Mouse (Mus musculus): Measurements from ENCODE around the gene Vmn1r41. TPM values are rescaled to one million over a fixed set of nuclear protein-coding genes. Genes with fewer than 3 reads are reported as not detected.

Gene Vmn1r41
- polyA plus RNA-seq (2015; fragmentation: Nextera tagmentation; extraction: Ambion mirVana): not detected in 2 replicates

DNA sequence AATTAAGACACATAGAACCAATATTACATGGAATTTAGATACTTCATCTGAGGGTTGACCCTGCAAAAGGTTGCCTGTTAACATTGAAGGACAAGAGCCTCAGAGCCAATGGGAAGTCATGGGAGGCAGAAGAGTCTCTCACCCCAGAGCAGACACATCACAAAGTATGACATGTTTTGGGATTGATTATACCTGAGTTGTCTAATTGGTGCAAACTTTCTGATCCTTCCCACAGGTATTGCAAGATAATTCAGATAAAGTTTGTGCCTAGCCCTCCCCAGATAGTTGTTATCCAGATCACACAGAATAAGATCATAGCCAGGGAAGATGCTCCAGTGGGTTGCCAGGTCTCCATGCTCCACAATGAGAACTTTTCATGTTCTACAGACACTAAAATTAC, at the start of gene Vmn1r41:
Gene Vmn1r41, plus strand, starts transcription at position 301 of the 400 bp plus-strand sequence.
- no peaks in the 10 kb centered on the region; the same call in 1 of the 2 replicates for H3K9me3 ChIP-seq
- no peaks in the 10 kb centered on the region for H3K4me1 ChIP-seq (replicated peaks)
- no peak within 1 kb of the TSS for H3K4me3 ChIP-seq
- H3K36me3 ChIP-seq: no peaks in the 10 kb centered on the region
- ATAC-seq (ENCODE audit: low FRiP score): no peak
- no peaks in the 10 kb centered on the region for H3K27me3 ChIP-seq
- H3K4me2 ChIP-seq: no peak within 1 kb of the TSS
- H3K9ac ChIP-seq: no peak within 1 kb of the TSS
- H3K27ac ChIP-seq: no peak within 1 kb of the TSS

DNA sequence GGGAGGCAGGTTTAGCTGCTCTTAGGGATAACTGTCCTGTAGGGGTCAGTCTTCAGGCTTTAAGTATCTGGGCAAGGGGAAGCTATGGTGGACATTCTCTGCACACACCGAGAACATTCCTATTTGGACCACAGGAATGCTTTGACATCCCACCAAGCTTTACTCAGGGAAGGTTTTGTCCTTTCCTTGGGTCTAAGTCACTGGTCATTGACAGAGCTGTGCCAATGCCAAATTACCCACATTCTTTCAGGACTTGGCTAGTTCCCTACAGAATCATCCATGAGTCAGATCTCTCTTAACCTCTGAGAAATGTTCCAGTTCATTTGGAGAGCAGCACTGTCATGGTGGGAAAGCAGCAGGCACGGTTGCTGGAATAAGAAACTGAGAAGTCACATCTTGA, 33.9 kb upstream of the Vmn1r41 start:
- H3K4me2 ChIP-seq: no peak overlapping the region
- 0 out of 2 replicates have a peak, but pooled peaks cover 2% of the 10 kb centered on the region for H3K9me3 ChIP-seq
- H3K9ac ChIP-seq: no peak overlapping the region
- no peaks in the 10 kb centered on the region for H3K27me3 ChIP-seq
- no peaks in the 10 kb centered on the region for H3K4me1 ChIP-seq (replicated peaks)
- H3K27ac ChIP-seq: no peak overlapping the region
- ATAC-seq (ENCODE audit: low FRiP score): no peak
- WGBS: 72% methylated on average over 2 of the region's 2 CpGs
- H3K36me3 ChIP-seq: no peaks in the 10 kb centered on the region
- H3K4me3 ChIP-seq: no peak overlapping the region

DNA sequence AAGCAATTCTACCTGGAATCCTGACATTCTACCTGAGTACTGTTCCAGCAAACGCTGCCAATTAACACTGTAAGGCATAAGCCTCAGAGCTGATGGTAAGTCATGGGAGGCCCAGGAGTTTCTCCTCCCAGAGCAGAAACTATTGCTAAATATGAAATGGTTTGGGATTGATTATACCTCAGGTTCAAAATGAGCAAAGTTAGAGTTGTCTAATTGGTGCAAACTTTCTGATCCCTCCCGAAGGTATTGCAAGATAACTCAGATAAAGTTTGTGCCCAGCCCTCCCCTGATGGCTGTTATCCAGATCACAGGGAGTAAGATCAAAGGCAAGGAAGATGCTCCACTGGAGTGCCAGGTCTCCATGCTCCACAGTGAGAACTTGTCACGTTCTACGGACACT, 33.3 kb upstream of the Vmn1r41 start, which contains the start of gene Vmn1r40:
Gene Vmn1r40, plus strand, starts transcription at position 301 of the 400 bp plus-strand sequence.
- WGBS: 83% methylated on average over 4 of the region's 4 CpGs
- H3K4me3 ChIP-seq: no peak within 1 kb of the TSS
- no peak within 1 kb of the TSS for H3K9ac ChIP-seq
- H3K27me3 ChIP-seq: no peaks in the 10 kb centered on the region
- no peak within 1 kb of the TSS for H3K4me2 ChIP-seq
- 0 out of 2 replicates have a peak, but pooled peaks cover 2% of the 10 kb centered on the region for H3K9me3 ChIP-seq
- ATAC-seq (ENCODE audit: low FRiP score): no peak
- no peaks in the 10 kb centered on the region for H3K36me3 ChIP-seq
- H3K4me1 ChIP-seq (replicated peaks): no peaks in the 10 kb centered on the region
- H3K27ac ChIP-seq: no peak within 1 kb of the TSS

DNA sequence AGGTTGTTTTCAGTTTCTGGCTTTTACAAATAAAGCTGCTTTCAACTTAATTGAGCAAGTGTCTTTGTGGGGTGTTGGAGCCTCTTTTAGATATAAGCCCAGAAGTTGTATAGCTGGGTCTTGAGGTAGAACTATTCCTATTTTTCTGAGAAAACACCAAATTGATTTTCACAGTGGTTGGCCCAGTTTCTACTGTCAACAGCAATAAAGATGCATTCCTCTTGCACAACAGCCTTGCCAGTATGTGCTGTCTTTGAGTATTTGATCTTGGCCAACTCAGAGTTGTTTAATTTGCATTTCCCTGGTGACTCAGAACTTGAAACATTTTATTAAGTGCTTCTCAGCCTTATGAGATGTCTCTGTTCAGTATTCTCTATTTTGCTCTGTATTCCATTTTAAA, 22.5 kb upstream of the Vmn1r41 start:
- no peaks in the 10 kb centered on the region for H3K9me3 ChIP-seq
- no peaks in the 10 kb centered on the region for H3K27me3 ChIP-seq
- H3K4me2 ChIP-seq: no peak overlapping the region
- no peak overlapping the region for H3K9ac ChIP-seq
- H3K4me1 ChIP-seq (replicated peaks): no peaks in the 10 kb centered on the region
- ATAC-seq (ENCODE audit: low FRiP score): no peak
- no peak overlapping the region for H3K4me3 ChIP-seq
- H3K27ac ChIP-seq: no peak overlapping the region
- no peaks in the 10 kb centered on the region for H3K36me3 ChIP-seq

DNA sequence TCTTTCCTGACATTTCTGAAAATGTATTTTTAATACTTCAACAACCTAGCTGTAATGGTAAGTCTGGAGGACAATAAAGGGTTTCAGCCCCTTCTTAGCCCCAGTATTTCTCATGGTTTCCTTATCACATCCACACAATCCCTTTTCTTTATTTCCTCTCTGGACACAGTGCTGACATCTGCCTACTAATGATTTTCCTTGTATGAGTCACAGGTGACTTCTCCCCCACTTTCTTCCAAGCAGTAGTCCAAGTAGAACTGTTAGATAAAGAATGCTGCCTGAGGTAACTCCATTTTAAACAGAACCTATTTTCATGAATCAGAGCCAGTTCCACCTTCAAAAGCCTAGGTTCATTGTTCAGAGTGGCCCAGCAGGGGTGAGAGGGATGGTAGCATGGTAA, 2.2 kb downstream of the Vmn1r41 start:
- Histone ChIP-seq H3K4me3 (no peak overlapping the region), H3K36me3 (no peaks in the 10 kb centered on the region), H3K9me3 (no peaks in the 10 kb centered on the region; the same call in 1 of the 2 replicates), H3K4me2 (no peak overlapping the region), H3K4me1 (replicated peaks) (no peaks in the 10 kb centered on the region), H3K9ac (no peak overlapping the region), H3K27me3 (no peaks in the 10 kb centered on the region), H3K27ac (no peak overlapping the region)
- no peak for ATAC-seq (ENCODE audit: low FRiP score)

DNA sequence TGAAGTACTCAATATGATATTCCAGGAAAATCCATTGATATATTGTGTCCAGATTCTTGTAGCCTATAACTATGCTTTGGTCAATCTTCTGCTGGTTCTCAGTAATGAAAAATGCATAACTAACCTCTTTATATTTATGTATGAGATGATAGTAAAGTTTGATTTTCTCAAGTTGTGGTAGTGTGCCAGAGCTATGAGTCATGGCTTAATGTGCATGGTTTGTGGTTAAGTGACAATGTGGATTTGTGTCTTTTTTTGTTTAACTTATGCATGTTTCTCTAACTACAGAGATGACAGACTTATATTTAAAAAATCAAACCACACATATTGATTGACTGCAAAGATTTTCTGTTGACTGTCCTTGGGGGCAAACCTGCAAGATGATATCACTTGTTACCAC, 49.7 kb downstream of the Vmn1r41 start:
- H3K9ac ChIP-seq: no peak overlapping the region
- H3K9me3 ChIP-seq: 0 out of 2 replicates have a peak, but pooled peaks cover 4% of the 10 kb centered on the region
- H3K4me2 ChIP-seq: no peak overlapping the region
- no peak overlapping the region for H3K4me3 ChIP-seq
- no peaks in the 10 kb centered on the region for H3K4me1 ChIP-seq (replicated peaks)
- no peaks in the 10 kb centered on the region for H3K27me3 ChIP-seq
- ATAC-seq (ENCODE audit: low FRiP score): no peak
- H3K27ac ChIP-seq: no peak overlapping the region
- no peaks in the 10 kb centered on the region for H3K36me3 ChIP-seq

Other genes with a start within 250 kb of the Vmn1r41 start
- 125 and 126 TPM in 2 replicates for gene Chchd6, start 145.1 kb upstream of the Vmn1r41 start, polyA plus RNA-seq (2015; fragmentation: Nextera tagmentation; extraction: Ambion mirVana)
- gene Txnrd3, start 96.8 kb upstream of the Vmn1r41 start, polyA plus RNA-seq (2015; fragmentation: Nextera tagmentation; extraction: Ambion mirVana): 12.8 and 13.8 TPM in 2 replicates
- not detected in 2 replicates for gene Vmn1r40, start 33.2 kb upstream of the Vmn1r41 start, polyA plus RNA-seq (2015; fragmentation: Nextera tagmentation; extraction: Ambion mirVana)
- not detected in 2 replicates for gene Vmn1r42, start 135.6 kb downstream of the Vmn1r41 start, polyA plus RNA-seq (2015; fragmentation: Nextera tagmentation; extraction: Ambion mirVana)
- gene Vmn1r43, start 135.6 kb downstream of the Vmn1r41 start, polyA plus RNA-seq (2015; fragmentation: Nextera tagmentation; extraction: Ambion mirVana): not detected in 2 replicates
- gene Vmn1r44, start 142.9 kb downstream of the Vmn1r41 start, polyA plus RNA-seq (2015; fragmentation: Nextera tagmentation; extraction: Ambion mirVana): not detected in 2 replicates
- not detected in 2 replicates for gene Vmn1r45, start 199.8 kb downstream of the Vmn1r41 start, polyA plus RNA-seq (2015; fragmentation: Nextera tagmentation; extraction: Ambion mirVana)
- gene Vmn1r46, start 228.5 kb downstream of the Vmn1r41 start, polyA plus RNA-seq (2015; fragmentation: Nextera tagmentation; extraction: Ambion mirVana): not detected in 2 replicates